Mouse (Mus musculus): ENCODE measurements around the gene Zfp62.

DNA sequence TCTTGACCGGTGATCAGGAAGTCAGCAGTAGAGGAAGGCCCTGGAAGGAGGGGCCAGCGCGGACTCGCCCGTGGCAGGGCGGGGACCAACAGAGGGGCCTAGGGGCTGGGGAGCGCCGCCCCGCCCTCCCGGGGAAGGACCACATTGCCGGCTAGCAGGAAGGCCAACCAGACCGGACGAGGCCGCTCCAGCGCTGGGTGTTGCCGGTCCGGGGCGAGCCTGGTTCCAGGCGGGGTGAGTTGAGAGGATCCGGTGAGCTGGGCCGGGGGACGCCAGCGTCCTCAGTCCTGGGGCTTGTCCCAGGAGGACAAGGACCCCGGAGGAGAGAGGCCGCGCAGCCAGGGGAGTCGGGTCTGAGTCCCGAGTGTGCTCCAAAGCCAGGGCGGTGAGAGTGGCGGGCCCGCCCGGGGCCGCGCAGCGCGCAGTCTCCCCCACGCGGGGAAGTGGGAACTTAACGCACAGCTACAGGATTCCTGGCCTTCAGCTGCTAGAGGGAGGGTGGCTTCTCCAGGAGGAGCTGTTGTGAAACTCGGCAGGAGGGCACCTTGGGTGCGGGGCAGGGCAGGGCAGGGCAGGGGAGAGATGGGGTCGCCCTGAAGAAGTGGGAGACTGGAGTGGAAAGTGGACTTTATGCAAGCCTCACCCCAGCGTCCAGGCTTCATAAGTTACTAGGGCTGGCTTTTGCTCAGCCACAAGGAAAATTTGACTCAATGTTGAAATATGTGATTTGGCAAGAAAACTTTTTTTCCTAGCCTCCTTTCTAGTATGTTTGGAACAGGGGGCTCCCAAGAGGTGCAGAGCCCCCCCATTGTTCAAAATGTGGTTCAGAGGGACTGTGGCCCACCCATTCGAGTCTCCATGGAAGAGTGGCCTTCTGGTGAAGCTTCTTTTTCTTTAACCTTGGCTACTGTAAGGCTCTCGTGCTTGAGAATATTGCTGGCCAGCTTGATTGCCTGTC is 47.6 kb downstream of the Zfp62 start:
- TF ChIP-seq CHD2 (IDR thresholded peaks at IDR 0.05; ENCODE audit: low read depth, low read length) (no peak), ZNF384 (IDR thresholded peaks at IDR 0.05; ENCODE audit: low read depth, low read length) (no peak), ZC3H11A (IDR thresholded peaks at IDR 0.05; ENCODE audit: borderline replicate concordance, low read depth, low read length) (no peak), MAFK (IDR thresholded peaks at IDR 0.05; ENCODE audit: insufficient read depth, low read depth, low read length) (no peak), HCFC1 (IDR thresholded peaks at IDR 0.05; ENCODE audit: borderline replicate concordance, insufficient read depth, low read length) (no peak)

Data from ES-E14 (cell line).